In genomic region chrX:57339220-57339619, GRCm38 (mm10) we compare ENCODE assay signal across 14 mouse cellular contexts. TPM values are rescaled to one million over a fixed set of nuclear protein-coding genes. Genes with fewer than 3 reads are reported as not detected.
A peak's percentile ranks its signal among the peaks of the same experiment; 100 is the strongest.
DNase-seq lines count a peak whose midpoint lies in the region; ATAC-seq and TF ChIP-seq lines count a peak whose summit lies in the region.
"Had no signal": no experiment of that assay in that cellular context is flagged by ENCODE, and none has a peak within 500 bp of the region (broad histone marks: within the 10 kb centered on the region; RNA-seq: fewer than 3 reads in every experiment).

No protein-coding gene starts in this region.

- no peak for TF ChIP-seq CTCF in layer of hippocampus, adult 2 months (conservative IDR thresholded peaks at IDR 0.05)

- H3K9ac ChIP-seq in heart, embryonic 11.5 days (ENCODE audit: low read depth, low read length), result no peak overlapping the region
- no peak overlapping the region for H3K9ac ChIP-seq in hindbrain, embryonic 11.5 days (ENCODE audit: low read depth, low read length)
- H3K9ac ChIP-seq: hindbrain, embryonic 12.5 days; kidney, embryonic 15.5 days; limb, embryonic 12.5 days; midbrain, embryonic 12.5 days had no signal

- H3K9me3 ChIP-seq in heart, embryonic 11.5 days (replicated peaks; ENCODE audit: control insufficient read depth, low read length), result no peaks in the 10 kb centered on the region
- H3K9me3 ChIP-seq in hindbrain, embryonic 11.5 days (ENCODE audit: control insufficient read depth, low read length), result no peaks in the 10 kb centered on the region
- H3K9me3 ChIP-seq: hindbrain, embryonic 12.5 days; kidney, embryonic 15.5 days; limb, embryonic 12.5 days; midbrain, embryonic 12.5 days had no signal

- H3K36me3 ChIP-seq in heart, embryonic 11.5 days (ENCODE audit: control insufficient read depth, insufficient read depth, low read length), result no peaks in the 10 kb centered on the region
- H3K36me3 ChIP-seq in hindbrain, embryonic 11.5 days (ENCODE audit: control insufficient read depth, insufficient read depth, low read length), result no peaks in the 10 kb centered on the region
- H3K36me3 ChIP-seq: hindbrain, embryonic 12.5 days; kidney, embryonic 15.5 days; limb, embryonic 12.5 days; midbrain, embryonic 12.5 days had no signal

- no peaks in the 10 kb centered on the region; the same call in 1 of the 2 replicates for H3K27me3 ChIP-seq in heart, embryonic 11.5 days (ENCODE audit: control insufficient read depth, insufficient read depth, low read length)
- H3K27me3 ChIP-seq in hindbrain, embryonic 11.5 days (ENCODE audit: control insufficient read depth, insufficient read depth, low read length), result no peaks in the 10 kb centered on the region
- H3K27me3 ChIP-seq: hindbrain, embryonic 12.5 days; kidney, embryonic 15.5 days; limb, embryonic 12.5 days; midbrain, embryonic 12.5 days had no signal

- no peaks in the 10 kb centered on the region for H3K4me1 ChIP-seq in heart, embryonic 11.5 days (ENCODE audit: control insufficient read depth, insufficient read depth, low read length)
- no peaks in the 10 kb centered on the region for H3K4me1 ChIP-seq in hindbrain, embryonic 11.5 days (replicated peaks; ENCODE audit: control insufficient read depth, insufficient read depth, low read length)
- H3K4me1 ChIP-seq: hindbrain, embryonic 12.5 days; kidney, embryonic 15.5 days; limb, embryonic 12.5 days; midbrain, embryonic 12.5 days had no signal

- no peak overlapping the region for H3K4me2 ChIP-seq in heart, embryonic 11.5 days
- H3K4me2 ChIP-seq in hindbrain, embryonic 11.5 days (replicated peaks; ENCODE audit: low read depth, low read length), result no peak overlapping the region
- H3K4me2 ChIP-seq: hindbrain, embryonic 12.5 days; kidney, embryonic 15.5 days; limb, embryonic 12.5 days; midbrain, embryonic 12.5 days had no signal

- H3K27ac ChIP-seq in heart, embryonic 11.5 days (ENCODE audit: low read depth, low read length), result no peak overlapping the region
- H3K27ac ChIP-seq in layer of hippocampus, adult 2 months, result peak overlapping the region; percentile 64
- H3K27ac ChIP-seq in hindbrain, embryonic 11.5 days (ENCODE audit: low read depth, low read length), result no peak overlapping the region
- H3K27ac ChIP-seq: hindbrain, embryonic 12.5 days; kidney, embryonic 15.5 days; limb, embryonic 12.5 days; midbrain, embryonic 12.5 days had no signal

- WGBS in heart, embryonic 11.5 days (ENCODE audit: insufficient replicate concordance), result 60% methylated on average over 4 of the region's 4 CpGs
- WGBS in hindbrain, embryonic 11.5 days, result 84% methylated on average over 4 of the region's 4 CpGs

- no peak for ATAC-seq in heart, embryonic 11.5 days (replicated peaks; ENCODE audit: insufficient number of reproducible peaks, low FRiP score, low TSS enrichment)
- ATAC-seq in frontal cortex, adult (ENCODE audit: low TSS enrichment), result no peak
- ATAC-seq in hindbrain, embryonic 11.5 days (ENCODE audit: low FRiP score), result no peak

- peak; percentile 85 for DNase-seq in heart, adult 11 months
- no peak for DNase-seq in layer of hippocampus, adult 2 months (ENCODE audit: low spot score in 2 of 2)
- DNase-seq in layer of hippocampus, postnatal 10 days (ENCODE audit: low spot score in 2 of 2), result no peak
- peak; percentile 6 for DNase-seq in Muller cell, postnatal 12 days (ENCODE audit: inconsistent ontology term)
- peak; percentile 6 for DNase-seq in heart, postnatal 4 days
- no peak for DNase-seq in hindbrain, embryonic 11.5 days (ENCODE audit: low spot score)
- DNase-seq: layer of hippocampus, postnatal 36 days had no signal

- no peak overlapping the region for H3K4me3 ChIP-seq in heart, embryonic 11.5 days (ENCODE audit: low read depth, low read length)
- no peak overlapping the region for H3K4me3 ChIP-seq in layer of hippocampus, adult 2 months
- no peak overlapping the region for H3K4me3 ChIP-seq in hindbrain, embryonic 11.5 days (ENCODE audit: low read depth, low read length)
- H3K4me3 ChIP-seq: erythroblast, embryonic 14.5 days; hindbrain, embryonic 12.5 days; kidney, embryonic 15.5 days; limb, embryonic 12.5 days; midbrain, embryonic 12.5 days had no signal

RNA-seq across cellular contexts. Expression of gene Arhgef6, which starts 0.7 kb away (rescaled TPM):
- polyA plus RNA-seq in heart, embryonic 11.5 days (2014; fragmentation: Nextera tagmentation; extraction: Ambion mirVana), result 26.5 and 31.9 TPM in 2 replicates
- 10 to 100 TPM; 31.3 to 39.4 TPM for total RNA-seq in layer of hippocampus, adult 2 months (2021)
- total RNA-seq in layer of hippocampus, postnatal 10 days (2021), result 10 to 100 TPM; 22.0 to 23.3 TPM
- 10 to 100 TPM; 78.0 to 82.2 TPM for total RNA-seq in heart, postnatal 4 days (2021)
- 13.3 and 14.5 TPM in 2 replicates for polyA plus RNA-seq in hindbrain, embryonic 11.5 days (2014; fragmentation: Nextera tagmentation; extraction: Ambion mirVana)

RNA-seq across cellular contexts. Expression of gene Rbmx, which starts 53.6 kb away (rescaled TPM):
- polyA plus RNA-seq in heart, embryonic 11.5 days (2014; fragmentation: Nextera tagmentation; extraction: Ambion mirVana), result 94.5 and 96.2 TPM in 2 replicates
- 10 to 100 TPM; 67.3 to 75.9 TPM for total RNA-seq in layer of hippocampus, adult 2 months (2021)
- total RNA-seq in layer of hippocampus, postnatal 10 days (2021), result 10 to 100 TPM; 85.3 to 88.0 TPM
- total RNA-seq in heart, postnatal 4 days (2021), result 10 to 100 TPM; 73.6 to 77.3 TPM
- polyA plus RNA-seq in hindbrain, embryonic 11.5 days (2014; fragmentation: Nextera tagmentation; extraction: Ambion mirVana), result 279 and 294 TPM in 2 replicates

Comparison
In these comparisons a context has a peak if more than half of its experiments do, and no peak if none do; other contexts are left out.
1. DNase-seq: peak in heart, adult 11 months (single experiment), Muller cell, postnatal 12 days (single experiment) and heart, postnatal 4 days (single experiment); none in layer of hippocampus, adult 2 months (0 of 2), layer of hippocampus, postnatal 10 days (0 of 2) and hindbrain, embryonic 11.5 days (single experiment).